Mouse (Mus musculus) frontal cortex, adult (tissue): ENCODE measurements around the gene Slco1a5.
A peak's percentile ranks its signal among the peaks of the same experiment; 100 is the strongest.
"Not testable (repeated sequence)": the region's sequence is repeated elsewhere in the genome, so short reads cannot be mapped to it uniquely, and the experiment has no call there.

ENCODE experiments used
- ATAC-seq: cut with Nextera tagmentation; 2 replicates; pipeline ENCODE4 v1.9.2; 2017; ENCODE audit warnings: mild to moderate bottlenecking, moderate library complexity, mixed read lengths; ENCODE audit not compliant: low TSS enrichment

Gene Slco1a5

DNA sequence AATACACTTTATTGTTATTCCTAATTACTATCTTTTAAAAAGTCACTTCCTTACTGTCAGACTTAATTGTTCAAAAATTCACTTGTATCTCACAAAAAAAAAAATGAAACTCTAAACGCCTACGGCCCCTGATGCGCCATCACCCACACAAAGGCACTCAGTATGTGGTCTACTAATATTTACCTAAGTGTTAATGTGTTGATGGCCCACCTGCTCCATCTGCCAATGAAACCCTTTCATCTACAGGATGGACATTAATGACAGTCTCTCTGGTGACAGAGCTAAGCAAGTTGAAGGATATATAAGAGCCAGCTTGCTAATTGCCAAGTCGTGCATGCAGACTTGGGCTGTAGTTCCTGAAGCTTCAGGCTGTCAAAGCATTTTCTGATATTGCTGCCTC, 24.7 kb downstream of the Slco1a5 start, which contains the start of gene Iapp:
Gene Iapp, plus strand, starts transcription at position 326 of the 400 bp plus-strand sequence.
- no peak for ATAC-seq

GRCm38 (mm10) chr6:142289413-142290118, 33.2 kb downstream of the Slco1a5 start:
- no peak for ATAC-seq

- no peak for ATAC-seq
Observed at GRCm38 (mm10) chr6:142275721-142276442, 46.9 kb downstream of the Slco1a5 start.

DNA sequence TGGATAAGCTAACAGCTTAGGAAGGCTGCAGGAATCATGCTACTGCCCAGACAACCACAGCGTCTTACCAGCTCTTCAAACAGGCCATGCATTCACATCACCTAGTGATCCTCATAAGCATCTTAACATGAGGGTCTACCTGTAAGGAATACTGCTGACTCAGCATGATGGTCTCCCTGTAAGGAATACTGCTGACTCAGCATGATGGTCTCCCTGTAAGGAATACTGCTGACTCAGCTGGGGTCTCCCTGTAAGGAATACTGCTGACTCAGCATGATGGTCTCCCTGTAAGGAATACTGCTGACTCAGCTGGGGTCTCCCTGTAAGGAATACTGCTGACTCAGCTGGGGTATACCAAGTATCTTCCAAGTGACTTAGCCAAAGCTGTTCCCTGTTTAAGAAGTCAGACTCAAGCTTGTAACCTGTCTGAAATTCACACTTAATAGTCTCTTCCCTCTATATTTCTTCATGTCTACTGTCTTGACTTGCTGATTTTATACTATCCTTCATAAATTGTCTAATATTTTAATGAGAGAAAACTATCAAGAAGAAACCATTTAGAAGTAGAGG, 72.0 kb downstream of the Slco1a5 start:
- ATAC-seq: not testable (repeated sequence)

GRCm38 (mm10) chr6:142245065-142245464, 77.7 kb downstream of the Slco1a5 start:
- ATAC-seq: no peak

DNA sequence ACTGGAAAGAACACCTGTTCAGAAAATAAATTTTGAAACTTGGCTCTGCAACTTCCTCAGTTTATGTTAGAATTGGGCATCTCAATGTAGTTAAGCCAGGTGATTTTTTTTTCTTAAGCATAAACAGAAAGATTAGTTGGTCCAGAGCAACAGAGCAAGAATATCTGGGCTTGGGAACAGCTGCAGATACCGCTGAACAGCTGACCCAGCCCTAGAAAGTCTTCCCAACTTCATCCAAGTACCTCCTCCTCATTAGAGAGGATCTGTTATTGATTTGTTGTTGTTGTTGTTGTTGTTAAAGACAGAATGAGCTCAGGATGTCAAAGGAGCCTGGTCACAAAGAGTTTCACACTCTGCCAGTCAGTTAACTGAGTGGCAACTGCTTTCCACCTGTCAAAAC, 83.3 kb downstream of the Slco1a5 start:
- no peak for ATAC-seq

DNA sequence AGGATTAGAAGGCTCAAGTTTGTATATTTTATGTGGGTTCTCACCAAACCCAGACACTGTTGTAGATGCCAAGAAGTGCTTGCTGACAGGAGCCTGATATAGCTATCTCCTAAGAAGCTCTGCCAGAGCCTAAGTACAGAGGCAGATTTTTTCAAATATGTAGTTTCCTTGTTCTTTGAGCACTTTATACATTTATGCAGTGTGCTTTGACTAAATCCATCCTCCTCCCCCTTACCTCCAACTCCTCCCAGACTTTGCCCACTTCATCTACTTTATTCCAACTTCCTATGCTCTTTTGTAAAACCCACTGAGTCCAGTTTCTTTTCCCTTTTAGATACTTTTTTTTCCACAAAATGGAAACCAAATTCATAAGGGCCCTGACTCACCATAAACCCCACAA, 102.6 kb downstream of the Slco1a5 start:
- peak; percentile 100 for ATAC-seq

- no peak for ATAC-seq
Observed at GRCm38 (mm10) chr6:142211821-142212220, 111.0 kb downstream of the Slco1a5 start.

DNA sequence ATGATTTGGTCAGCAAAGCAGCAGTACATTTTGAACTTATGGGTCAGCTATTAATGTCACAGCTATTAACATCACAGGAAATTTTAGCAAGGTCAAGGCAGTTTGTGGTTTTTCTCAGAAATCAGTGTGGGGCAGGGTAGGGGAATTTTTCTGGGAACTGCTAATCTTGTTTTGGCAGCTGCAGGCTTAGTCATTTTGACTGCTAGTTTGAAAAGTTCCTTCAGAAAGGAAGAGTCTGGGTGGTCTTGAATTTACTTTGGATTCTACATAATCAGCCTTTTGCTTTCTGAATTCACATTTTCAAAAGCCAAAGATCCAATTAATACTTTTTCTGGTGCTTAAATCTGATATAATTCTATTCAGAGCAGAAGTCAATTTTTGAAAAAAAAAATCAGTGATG, 113.0 kb downstream of the Slco1a5 start:
- no peak for ATAC-seq

DNA sequence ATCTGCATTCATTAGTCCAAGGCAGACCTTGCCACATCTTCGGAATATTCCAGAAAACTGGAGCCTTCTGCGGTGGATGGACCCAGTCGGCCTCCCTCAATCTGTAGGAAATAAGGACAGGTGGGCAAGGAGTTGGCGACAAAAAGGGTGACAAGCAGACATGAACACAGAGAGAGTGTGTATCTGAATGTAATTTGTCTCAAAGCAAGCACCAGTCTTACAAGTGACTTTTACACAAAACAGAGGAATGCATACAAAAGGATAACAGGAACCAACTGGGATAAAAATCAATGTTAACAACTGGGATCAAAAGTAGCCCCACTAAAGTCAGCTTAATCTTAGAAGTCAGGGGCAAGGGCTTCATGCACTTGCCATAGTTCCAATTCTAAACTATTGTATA, 114.4 kb downstream of the Slco1a5 start, which contains the start of gene Slco1a6:
Gene Slco1a6, minus strand, starts transcription at position 101 of the 400 bp plus-strand sequence.
- no peak for ATAC-seq

DNA sequence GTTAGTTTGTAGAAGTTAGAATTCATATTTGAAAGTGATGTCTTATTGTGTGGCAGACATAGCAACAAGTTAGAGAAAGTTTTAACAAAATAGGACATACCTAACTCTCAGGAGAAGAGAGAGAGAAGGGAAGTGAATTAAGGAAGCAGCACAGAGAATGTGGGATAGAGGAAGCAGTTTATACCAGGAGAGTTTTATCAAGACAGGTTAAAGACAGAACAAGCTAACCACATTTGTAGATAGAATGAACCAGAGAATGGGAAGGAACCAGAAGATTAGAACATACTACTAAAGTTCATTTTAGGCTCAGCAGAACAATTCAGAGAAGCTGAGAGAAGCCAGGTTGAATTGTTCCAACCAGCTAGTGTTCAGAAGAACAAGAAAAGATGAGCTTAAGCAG, 122.3 kb downstream of the Slco1a5 start:
- no peak for ATAC-seq

GRCm38 (mm10) chr6:142194245-142194644, 128.5 kb downstream of the Slco1a5 start:
- ATAC-seq: no peak

GRCm38 (mm10) chr6:142191962-142192361, 130.8 kb downstream of the Slco1a5 start:
- ATAC-seq: no peak

DNA sequence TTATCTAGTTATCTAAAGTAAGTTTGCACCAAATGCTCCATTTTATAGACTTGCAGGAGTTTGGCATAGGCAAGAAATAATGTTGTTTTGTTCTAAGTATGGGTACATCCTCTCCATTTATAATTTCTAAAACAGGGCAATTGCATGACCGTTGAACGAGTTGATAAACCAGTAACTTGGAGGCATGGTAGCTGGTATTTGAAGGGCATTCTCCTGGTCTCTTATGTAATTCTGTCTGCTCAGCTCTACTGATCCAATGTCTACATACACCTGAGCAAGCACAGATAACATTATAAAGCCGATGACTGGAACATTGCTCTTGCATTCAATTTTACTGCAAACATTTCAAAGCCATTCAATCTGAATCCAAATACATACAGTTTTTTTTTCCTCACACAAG, 135.4 kb downstream of the Slco1a5 start:
- no peak for ATAC-seq

DNA sequence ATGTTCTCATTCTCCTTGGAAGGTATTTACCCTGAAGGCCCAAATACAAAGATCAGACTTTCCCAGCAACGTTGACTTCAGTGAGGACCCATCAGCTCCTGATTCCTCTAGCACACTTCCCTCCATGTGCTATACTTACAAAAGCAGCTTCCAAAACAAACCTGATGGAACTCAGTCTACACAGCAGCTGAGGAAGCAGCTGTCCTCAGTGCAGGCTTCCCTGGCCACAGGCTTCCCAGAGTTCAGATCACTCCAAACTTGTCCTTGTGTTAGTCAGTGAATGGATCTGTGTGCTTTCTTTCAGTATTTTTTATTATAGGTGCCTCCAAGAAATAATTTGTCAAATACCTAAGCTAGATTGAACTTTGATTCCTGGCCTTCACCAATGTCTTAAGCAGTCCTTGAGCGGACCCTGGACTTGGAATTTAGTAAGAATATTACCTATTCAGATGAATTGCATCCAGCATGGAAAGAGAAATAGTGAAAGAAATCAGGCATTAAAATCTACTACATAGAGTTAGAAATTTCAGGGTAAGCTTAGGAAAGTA, 136.8 kb downstream of the Slco1a5 start:
- ATAC-seq: no peak
